Mouse (Mus musculus) lung, postnatal 0 days (tissue): Measurements from ENCODE around the gene Cnpy2. TPM values are rescaled to one million over a fixed set of nuclear protein-coding genes. Genes with fewer than 3 reads are reported as not detected.
"Not testable (repeated sequence)": the region's sequence is repeated elsewhere in the genome, so short reads cannot be mapped to it uniquely, and the experiment has no call there.

Source experiments
- ATAC-seq: fragments of 200-750 bp; cut with Nextera tagmentation; 2 replicates; pipeline ENCODE4 v1.8.0; 2017; ENCODE audit warnings: moderate library complexity
- DNase-seq: peaks from one replicate; pipeline ENCODE4 v3.0.0-alpha.2; 2016; ENCODE audit warnings: low spot score
- H3K27ac ChIP-seq: fragments of 300-500 bp; sonication (generic); 2 replicates; pipeline ENCODE4 v1.5.1; 2014; ENCODE audit warnings: antibody characterized with exemption, mild to moderate bottlenecking, low read length, mixed read lengths
- H3K27me3 ChIP-seq: fragments of 300-500 bp; sonication (generic); replicated peaks from 2 replicates; pipeline ENCODE4 v1.6.1; 2014; ENCODE audit warnings: low read length, mixed read lengths; ENCODE audit not compliant: insufficient read depth
- H3K36me3 ChIP-seq: fragments of 300-500 bp; sonication (generic); 2 replicates; pipeline ENCODE4 v1.6.1; 2014; ENCODE audit warnings: low read length, mixed read lengths; ENCODE audit not compliant: insufficient read depth
- H3K4me1 ChIP-seq: fragments of 300-500 bp; sonication (generic); 2 replicates; pipeline ENCODE4 v1.6.1; 2014; ENCODE audit warnings: antibody characterized with exemption, low read depth, low read length, mixed read lengths; ENCODE audit not compliant: insufficient read depth
- H3K4me2 ChIP-seq: fragments of 300-500 bp; sonication (generic); replicated peaks from 2 replicates; pipeline ENCODE4 v1.6.1; 2014; ENCODE audit warnings: low read depth, mild to moderate bottlenecking, low read length, moderate library complexity, mixed read lengths
- H3K4me3 ChIP-seq: fragments of 300-500 bp; sonication (generic); 2 replicates; pipeline ENCODE4 v1.5.1; 2014; ENCODE audit warnings: low read depth, low read length
- H3K9ac ChIP-seq: fragments of 300-500 bp; sonication (generic); replicated peaks from 2 replicates; pipeline ENCODE4 v1.6.1; 2014; ENCODE audit warnings: low read depth, mild to moderate bottlenecking
- H3K9me3 ChIP-seq: fragments of 300-500 bp; sonication (generic); 2 replicates; pipeline ENCODE4 v1.6.1; 2016; ENCODE audit warnings: low read length, mixed read lengths
- CTCF ChIP-seq: IDR thresholded peaks from 2 replicates; pipeline ENCODE4 v1.5.1; 2016; ENCODE audit warnings: antibody characterized with exemption, mild to moderate bottlenecking
- EP300 ChIP-seq: IDR thresholded peaks from 2 replicates; pipeline ENCODE4 v1.6.1; 2016; ENCODE audit warnings: antibody characterized with exemption, mild to moderate bottlenecking, control low read depth
- WGBS: fragments of 180-500 bp; shearing (Covaris S2); extraction: QIAGEN DNeasy Blood & Tissue Kit; methylation state at CpG from one replicate; pipeline ENCODE4 v1.1.7; 2014; 5-methylcytosine and 5-hydroxymethylcytosine counted together
- polyA plus RNA-seq: library from polyadenylated mRNA; unstranded; fragments of >200 nt; fragmentation: Nextera tagmentation; extraction: Ambion mirVana; gene quantifications from 2 replicates; pipeline ENCODE4 v1.2.1, GENCODE M21; 2015

Cnpy2 gene
- polyA plus RNA-seq, 1 experiment from 2014 or later, result 243 TPM

GRCm38 (mm10) chr10:128282886-128283450, 39.3 kb upstream of the Cnpy2 start:
- Histone ChIP-seq H3K36me3 (peaks cover 25% of the 10 kb centered on the region; the same call in 1 of the 2 replicates), H3K4me2 (no peak overlapping the region), H3K9ac (no peak overlapping the region), H3K4me1 (no peaks in the 10 kb centered on the region), H3K9me3 (no peaks in the 10 kb centered on the region), H3K27me3 (no peaks in the 10 kb centered on the region), H3K27ac (no peak overlapping the region), H3K4me3 (no peak overlapping the region)
- DNase-seq (no peak), ATAC-seq (no peak)
- 83% methylated on average over 20 of the region's 20 CpGs for WGBS
- no peak for TF ChIP-seq CTCF
- no peak for TF ChIP-seq EP300

GRCm38 (mm10) chr10:128283604-128284579, 38.4 kb upstream of the Cnpy2 start:
- peak; percentile 73 for DNase-seq
- TF ChIP-seq CTCF, result peak; percentile 76
- no peak for TF ChIP-seq EP300

GRCm38 (mm10) chr10:128290594-128290993, 31.7 kb upstream of the Cnpy2 start:
- not testable (repeated sequence) for H3K4me1 ChIP-seq, H3K9ac ChIP-seq, H3K4me2 ChIP-seq, H3K27ac ChIP-seq, H3K4me3 ChIP-seq, DNase-seq, ATAC-seq, H3K9me3 ChIP-seq, H3K27me3 ChIP-seq
- 76% methylated on average over 1 of the region's 1 CpGs for WGBS
- H3K36me3 ChIP-seq, result peaks cover 44% of the 10 kb centered on the region

More at GRCm38 (mm10) chr10:128283604-128284579, 38.4 kb upstream of the Cnpy2 start:
- no peaks in the 10 kb centered on the region for H3K4me1 ChIP-seq
- no peaks in the 10 kb centered on the region for H3K9me3 ChIP-seq
- H3K9ac ChIP-seq, result no peak overlapping the region
- 61% methylated on average over 31 of the region's 31 CpGs for WGBS
- no peak overlapping the region for H3K27ac ChIP-seq
- H3K27me3 ChIP-seq, result no peaks in the 10 kb centered on the region
- H3K4me3 ChIP-seq, result no peak overlapping the region
- peaks cover 33% of the 10 kb centered on the region; the same call in 1 of the 2 replicates for H3K36me3 ChIP-seq
- 0 out of 2 replicates have a peak, but pooled peaks have one; percentile 30 for ATAC-seq
- no peak overlapping the region for H3K4me2 ChIP-seq

GRCm38 (mm10) chr10:128296370-128297090, 25.7 kb upstream of the Cnpy2 start:
- ATAC-seq, result no peak
- Histone ChIP-seq H3K27me3 (no peaks in the 10 kb centered on the region), H3K27ac (no peak overlapping the region), H3K36me3 (peaks cover 13% of the 10 kb centered on the region), H3K4me3 (no peak overlapping the region), H3K4me1 (peaks cover 6% of the 10 kb centered on the region; the same call in 1 of the 2 replicates), H3K4me2 (no peak overlapping the region), H3K9ac (no peak overlapping the region), H3K9me3 (no peaks in the 10 kb centered on the region)
- TF ChIP-seq EP300 (no peak), CTCF (no peak)
- WGBS, result 73% methylated on average over 13 of the region's 13 CpGs
- no peak for DNase-seq

GRCm38 (mm10) chr10:128297221-128297620, 25.0 kb upstream of the Cnpy2 start:
- H3K9me3 ChIP-seq, result no peaks in the 10 kb centered on the region
- H3K27ac ChIP-seq, result no peak overlapping the region
- ATAC-seq (no peak; the same call in 1 of the 2 replicates), DNase-seq (no peak)
- TF ChIP-seq EP300 (no peak), CTCF (no peak)
- H3K4me2 ChIP-seq, result no peak overlapping the region
- H3K4me1 ChIP-seq, result peaks cover 7% of the 10 kb centered on the region; the same call in 1 of the 2 replicates
- no peak overlapping the region for H3K4me3 ChIP-seq
- WGBS, result 51% methylated on average over 4 of the region's 4 CpGs
- no peak overlapping the region for H3K9ac ChIP-seq
- H3K27me3 ChIP-seq, result no peaks in the 10 kb centered on the region
- H3K36me3 ChIP-seq, result peaks cover 7% of the 10 kb centered on the region; the same call in 1 of the 2 replicates

DNA sequence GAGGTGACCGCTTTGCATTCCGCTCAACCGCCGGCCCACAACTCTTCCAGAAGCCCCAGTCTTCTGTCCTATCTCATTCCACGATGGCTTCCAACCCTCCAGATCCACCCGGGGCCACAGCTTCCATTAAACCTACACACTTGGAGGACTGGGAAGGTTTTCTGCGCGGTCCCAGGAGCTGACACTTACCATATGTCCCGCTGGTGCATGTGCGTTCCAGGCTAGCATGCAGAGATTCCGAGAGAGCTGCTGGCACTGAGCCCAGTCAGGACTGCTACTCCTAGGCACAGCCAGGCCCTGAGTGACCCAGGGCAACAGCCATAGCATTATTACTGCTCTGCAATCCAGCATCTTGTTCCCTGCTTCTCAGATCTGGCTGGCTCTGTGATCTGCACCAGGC, 24.6 kb upstream of the Cnpy2 start:
- DNase-seq, result peak; percentile 63
- no peaks in the 10 kb centered on the region for H3K9me3 ChIP-seq
- H3K4me3 ChIP-seq, result no peak overlapping the region
- peaks cover 11% of the 10 kb centered on the region for H3K4me1 ChIP-seq
- peaks cover 3% of the 10 kb centered on the region; the same call in 1 of the 2 replicates for H3K36me3 ChIP-seq
- 59% methylated on average over 11 of the region's 11 CpGs for WGBS
- no peaks in the 10 kb centered on the region for H3K27me3 ChIP-seq
- H3K9ac ChIP-seq, result no peak overlapping the region
- H3K27ac ChIP-seq, result no peak overlapping the region
- no peak overlapping the region for H3K4me2 ChIP-seq
- ATAC-seq, result peak; percentile 65
- no peak for TF ChIP-seq EP300
- TF ChIP-seq CTCF, result no peak
